Mouse (Mus musculus) midbrain, embryonic 14.5 days (tissue): ENCODE measurements around the gene Mospd3. TPM values are rescaled to one million over a fixed set of nuclear protein-coding genes. Genes with fewer than 3 reads are reported as not detected.

Source experiments
- ATAC-seq: fragments of 200-750 bp; cut with Nextera tagmentation; 2 replicates; pipeline ENCODE4 v1.8.0; 2017; ENCODE audit warnings: moderate number of reproducible peaks, moderate library complexity; ENCODE audit not compliant: low FRiP score, low TSS enrichment
- DNase-seq: peaks from one replicate; pipeline ENCODE4 v3.0.0-alpha.2; 2015
- H3K27ac ChIP-seq: fragments of 300-500 bp; sonication (generic); replicated peaks from 2 replicates; pipeline ENCODE4 v1.5.1; 2014; ENCODE audit warnings: mild to moderate bottlenecking, low read depth, low read length, moderate library complexity
- H3K27me3 ChIP-seq: fragments of 300-500 bp; sonication (generic); 2 replicates; pipeline ENCODE4 v1.6.1; 2014; ENCODE audit warnings: low read length, control low read depth, mixed read lengths; ENCODE audit not compliant: control insufficient read depth, insufficient read depth
- H3K36me3 ChIP-seq: fragments of 300-500 bp; sonication (generic); 2 replicates; pipeline ENCODE4 v1.6.1; 2014; ENCODE audit warnings: low read length, control low read depth; ENCODE audit not compliant: control insufficient read depth, insufficient read depth
- H3K4me1 ChIP-seq: fragments of 300-500 bp; sonication (generic); 2 replicates; pipeline ENCODE4 v1.6.1; 2014; ENCODE audit warnings: mild to moderate bottlenecking, antibody characterized with exemption, low read length, control low read depth; ENCODE audit not compliant: control insufficient read depth, insufficient read depth
- H3K4me2 ChIP-seq: fragments of 300-500 bp; sonication (generic); 2 replicates; pipeline ENCODE4 v1.6.1; 2014; ENCODE audit warnings: mild to moderate bottlenecking, low read length, moderate library complexity
- H3K4me3 ChIP-seq: fragments of 300-500 bp; sonication (generic); replicated peaks from 2 replicates; pipeline ENCODE4 v1.5.1; 2014; ENCODE audit warnings: low read depth, low read length
- H3K9ac ChIP-seq: fragments of 300-500 bp; sonication (generic); replicated peaks from 2 replicates; pipeline ENCODE4 v1.6.1; 2014; ENCODE audit warnings: mild to moderate bottlenecking, low read length, moderate library complexity
- H3K9me3 ChIP-seq: fragments of 300-500 bp; sonication (generic); 2 replicates; pipeline ENCODE4 v1.6.1; 2016; ENCODE audit warnings: low read length, control low read depth, mixed read lengths; ENCODE audit not compliant: control insufficient read depth
- WGBS: fragments of 180-500 bp; shearing (Covaris S2); extraction: QIAGEN DNeasy Blood & Tissue Kit; methylation state at CpG from one replicate; pipeline ENCODE4 v1.1.7; 2014; 5-methylcytosine and 5-hydroxymethylcytosine counted together
- polyA plus RNA-seq: library from polyadenylated mRNA; unstranded; fragments of >200 nt; fragmentation: Nextera tagmentation; extraction: Ambion mirVana; gene quantifications from 2 replicates; pipeline ENCODE4 v1.2.1, GENCODE M21; 2014

Gene Mospd3
- polyA plus RNA-seq, 1 experiment from 2014 or later: 67.2 TPM

DNA sequence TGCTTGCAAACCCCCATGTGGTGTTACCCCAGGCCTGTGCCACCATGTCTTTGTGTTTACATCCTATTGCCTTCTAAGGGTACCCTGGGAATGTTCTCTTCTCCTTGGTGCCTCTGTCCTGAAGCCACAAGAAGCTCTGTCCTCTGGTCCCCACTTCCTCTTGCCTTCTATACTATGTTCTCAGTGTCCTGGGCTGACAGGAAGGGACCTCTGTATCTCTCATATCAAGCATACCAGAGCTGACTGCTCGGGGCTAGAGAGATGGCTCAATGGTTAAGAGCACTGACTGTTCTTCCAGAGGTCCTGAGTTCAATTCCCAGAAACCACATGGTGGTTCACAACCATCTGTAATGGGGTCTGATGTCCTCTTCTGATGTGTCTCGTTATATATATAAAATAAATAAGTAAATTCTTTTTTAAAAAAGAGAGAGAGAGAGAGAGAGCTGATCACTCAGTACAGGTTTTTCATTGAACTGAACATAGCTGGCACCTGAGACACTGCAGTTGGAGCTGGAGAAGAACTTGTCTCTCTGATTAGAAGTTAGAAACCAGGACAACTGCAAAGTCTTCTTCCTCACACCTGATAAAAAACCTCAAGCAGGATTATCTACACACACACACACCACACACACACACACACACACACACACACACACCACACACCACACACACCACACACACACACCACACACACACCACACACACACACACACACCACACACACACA is 2.6 kb downstream of the Mospd3 start:
- no peak for ATAC-seq
- no peak for DNase-seq
- H3K36me3 ChIP-seq: peaks cover 10% of the 10 kb centered on the region
- no peak overlapping the region for H3K4me2 ChIP-seq
- no peak overlapping the region for H3K27ac ChIP-seq
- no peaks in the 10 kb centered on the region for H3K27me3 ChIP-seq
- peaks cover 11% of the 10 kb centered on the region for H3K4me1 ChIP-seq
- no peak overlapping the region for H3K9ac ChIP-seq
- H3K9me3 ChIP-seq: no peaks in the 10 kb centered on the region
- H3K4me3 ChIP-seq: no peak overlapping the region
- 85% methylated on average over 2 of the region's 2 CpGs for WGBS

DNA sequence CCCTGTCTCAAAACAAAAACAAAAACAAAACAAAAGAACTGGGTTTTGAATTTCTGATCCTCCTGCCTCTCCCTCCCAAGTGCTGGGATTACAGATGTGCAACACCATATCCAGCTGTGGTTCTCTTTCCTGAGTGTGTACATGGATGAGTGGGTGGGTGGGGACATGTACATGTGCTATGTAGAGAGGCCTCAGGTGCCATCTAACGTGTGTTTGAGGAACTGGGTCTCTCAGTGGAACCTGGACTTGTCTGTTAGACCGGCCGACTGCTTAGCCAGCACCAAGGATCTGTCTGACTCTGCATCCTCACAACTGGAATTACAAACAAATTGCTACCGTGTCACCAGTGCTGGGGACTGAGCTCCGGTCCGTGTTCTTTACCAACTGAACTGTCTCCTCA is 3.2 kb downstream of the Mospd3 start:
- H3K4me2 ChIP-seq: no peak overlapping the region
- DNase-seq: no peak
- H3K4me3 ChIP-seq: no peak overlapping the region
- peaks cover 10% of the 10 kb centered on the region for H3K36me3 ChIP-seq
- no peak overlapping the region for H3K9ac ChIP-seq
- H3K27me3 ChIP-seq: no peaks in the 10 kb centered on the region
- H3K9me3 ChIP-seq: no peaks in the 10 kb centered on the region
- peaks cover 11% of the 10 kb centered on the region for H3K4me1 ChIP-seq
- no peak overlapping the region for H3K27ac ChIP-seq
- ATAC-seq: no peak
- 98% methylated on average over 6 of the region's 6 CpGs for WGBS

DNA sequence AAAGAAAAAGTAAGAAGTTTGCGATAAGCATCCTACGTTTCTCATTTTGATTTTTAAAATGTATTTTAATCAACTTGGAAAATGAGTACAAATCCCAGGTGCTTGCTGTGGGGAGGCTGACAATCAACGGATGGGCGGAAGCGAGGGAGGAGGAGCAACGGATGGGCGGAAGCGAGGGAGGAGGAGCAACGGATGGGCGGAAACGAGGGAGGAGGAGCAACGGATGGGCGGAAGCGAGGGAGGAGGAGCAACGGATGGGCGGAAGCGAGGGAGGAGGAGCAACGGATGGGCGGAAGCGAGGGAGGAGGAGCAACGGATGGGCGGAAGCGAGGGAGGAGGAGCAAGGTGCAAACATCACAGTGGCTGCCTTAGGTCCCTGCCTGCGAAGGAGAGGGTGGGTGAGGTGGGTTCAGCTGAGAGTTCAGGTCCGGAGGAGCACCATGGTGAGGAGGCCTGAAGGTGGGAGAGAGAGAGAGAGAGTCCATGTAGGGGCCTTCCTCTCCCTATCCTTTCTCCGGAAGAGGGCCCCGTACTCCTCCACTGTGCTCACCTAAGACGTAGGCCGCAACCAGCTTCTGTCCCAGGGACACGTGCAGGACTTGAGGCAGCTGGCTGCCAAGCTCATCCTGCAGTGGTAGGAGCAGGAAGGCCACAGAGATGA is 4.1 kb downstream of the Mospd3 start:
- ATAC-seq (no peak), DNase-seq (no peak)
- Histone ChIP-seq H3K9me3 (no peaks in the 10 kb centered on the region), H3K9ac (no peak overlapping the region), H3K4me1 (peaks cover 11% of the 10 kb centered on the region), H3K27me3 (no peaks in the 10 kb centered on the region), H3K4me3 (peak overlapping the region; percentile 9; the same call in 1 of the 2 replicates), H3K4me2 (peak overlapping the region; percentile 33; the same call in 1 of the 2 replicates), H3K27ac (no peak overlapping the region), H3K36me3 (peaks cover 10% of the 10 kb centered on the region)
- whole genome bisulfite sequencing: 36% methylated on average over 30 of the region's 30 CpGs

DNA sequence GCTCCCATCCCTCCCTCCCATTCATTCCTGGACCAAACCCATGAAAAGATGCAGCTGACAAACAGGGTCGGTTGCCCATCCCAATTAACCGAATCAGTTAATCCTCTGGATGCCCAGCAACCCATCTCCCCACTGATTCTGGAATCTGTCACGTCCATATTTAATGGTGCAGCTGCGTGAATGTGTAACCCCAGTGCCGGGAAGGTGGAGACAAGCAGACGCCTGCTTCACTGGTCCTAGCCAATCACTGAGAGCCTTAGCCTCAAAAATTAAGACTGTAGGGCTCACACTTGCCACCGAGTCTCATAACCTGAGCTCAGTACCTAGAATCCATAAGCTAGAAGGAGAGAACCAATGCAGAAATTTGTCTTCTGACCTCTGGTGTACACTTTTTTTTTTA is 4.9 kb downstream of the Mospd3 start:
- peaks cover 11% of the 10 kb centered on the region for H3K4me1 ChIP-seq
- no peak for DNase-seq
- no peak overlapping the region for H3K4me2 ChIP-seq
- H3K9ac ChIP-seq: no peak overlapping the region
- WGBS: 55% methylated on average over 7 of the region's 7 CpGs
- no peaks in the 10 kb centered on the region for H3K9me3 ChIP-seq
- peaks cover 10% of the 10 kb centered on the region for H3K36me3 ChIP-seq
- no peaks in the 10 kb centered on the region for H3K27me3 ChIP-seq
- no peak for ATAC-seq
- H3K4me3 ChIP-seq: no peak overlapping the region
- no peak overlapping the region for H3K27ac ChIP-seq

DNA sequence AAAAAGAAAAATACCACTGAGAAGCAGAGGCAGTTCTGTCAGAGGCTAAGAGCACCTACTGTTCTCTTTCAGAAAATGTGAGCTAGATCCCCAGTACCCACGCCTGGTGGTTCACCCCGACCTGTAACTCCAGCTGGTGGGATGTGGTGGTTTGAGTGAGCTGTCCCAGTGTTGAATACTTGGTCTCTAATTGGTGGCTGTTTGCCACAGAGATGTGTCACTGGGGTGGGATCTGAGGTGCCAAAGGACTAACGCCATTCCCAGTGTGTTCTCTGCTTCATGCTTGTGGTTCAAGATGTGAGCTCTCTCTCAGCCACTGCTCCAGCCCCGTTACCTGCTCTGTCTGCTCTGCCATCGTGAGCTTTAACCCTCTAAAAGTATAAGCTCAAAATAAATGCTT is 10.4 kb downstream of the Mospd3 start:
- H3K27me3 ChIP-seq: no peaks in the 10 kb centered on the region
- WGBS: 85% methylated on average over 5 of the region's 5 CpGs
- no peak overlapping the region for H3K9ac ChIP-seq
- H3K4me2 ChIP-seq: no peak overlapping the region
- no peaks in the 10 kb centered on the region for H3K9me3 ChIP-seq
- no peaks in the 10 kb centered on the region for H3K36me3 ChIP-seq
- H3K27ac ChIP-seq: no peak overlapping the region
- DNase-seq: no peak
- no peaks in the 10 kb centered on the region for H3K4me1 ChIP-seq
- no peak overlapping the region for H3K4me3 ChIP-seq
- ATAC-seq: no peak

DNA sequence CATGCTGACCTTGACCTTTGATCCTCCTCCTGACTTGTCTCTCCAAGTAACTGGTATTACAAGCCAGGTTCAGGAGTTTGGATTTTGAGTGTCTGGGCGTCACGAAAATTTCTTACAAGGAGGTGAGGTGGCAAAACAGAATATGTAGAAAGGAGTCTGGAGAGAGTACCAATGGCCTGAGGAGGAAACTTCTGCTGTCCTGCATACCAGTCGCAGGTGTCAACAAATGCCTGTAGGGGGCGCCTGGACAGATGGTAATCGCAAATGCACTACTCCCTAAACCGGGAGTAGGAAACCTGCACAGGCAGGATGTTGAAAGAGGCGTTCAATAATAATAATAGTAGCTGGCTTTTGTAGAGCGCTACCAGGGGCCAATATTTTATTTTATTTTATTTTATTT is 15.9 kb downstream of the Mospd3 start:
- DNase-seq: peak; percentile 77
- Histone ChIP-seq H3K36me3 (no peaks in the 10 kb centered on the region), H3K4me3 (no peak overlapping the region), H3K4me1 (0 out of 2 replicates have a peak, but pooled peaks cover 12% of the 10 kb centered on the region), H3K27me3 (no peaks in the 10 kb centered on the region; the same call in 1 of the 2 replicates), H3K27ac (no peak overlapping the region), H3K4me2 (no peak overlapping the region), H3K9me3 (no peaks in the 10 kb centered on the region), H3K9ac (no peak overlapping the region)
- no peak for ATAC-seq
- WGBS: 33% methylated on average over 8 of the region's 8 CpGs

DNA sequence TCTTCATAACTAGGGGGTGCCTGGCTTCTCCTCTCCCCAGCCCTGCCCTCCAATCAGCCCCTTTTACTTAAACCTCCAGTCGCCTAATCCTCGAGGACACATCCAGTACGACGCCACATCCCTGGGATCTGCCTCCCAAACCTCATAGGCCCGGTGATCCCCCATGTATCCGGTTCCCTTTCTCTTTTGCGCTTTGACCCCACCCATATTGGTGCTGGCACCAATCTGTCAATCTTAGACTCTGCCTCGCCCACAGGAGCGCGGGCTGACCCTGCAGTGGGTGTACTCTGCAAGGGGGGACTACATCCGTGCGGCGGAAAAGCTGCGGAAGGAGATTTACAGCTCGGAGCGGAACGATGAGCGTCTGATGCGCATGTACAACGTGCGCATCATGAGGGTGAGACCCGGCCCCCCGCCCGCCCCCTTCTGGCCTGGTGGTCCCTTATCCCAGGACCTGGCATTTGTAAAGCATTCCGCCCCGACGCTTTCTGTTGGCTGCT is 17.1 kb downstream of the Mospd3 start:
- H3K9me3 ChIP-seq: no peaks in the 10 kb centered on the region
- DNase-seq (peak; percentile 88), ATAC-seq (peak; percentile 70)
- H3K4me1 ChIP-seq: 0 out of 2 replicates have a peak, but pooled peaks cover 12% of the 10 kb centered on the region
- peak overlapping the region; percentile 55 for H3K9ac ChIP-seq
- H3K27ac ChIP-seq: peak overlapping the region; percentile 85
- H3K4me3 ChIP-seq: peak overlapping the region; percentile 33
- peak overlapping the region; percentile 57 for H3K4me2 ChIP-seq
- no peaks in the 10 kb centered on the region for H3K36me3 ChIP-seq
- no peaks in the 10 kb centered on the region; the same call in 1 of the 2 replicates for H3K27me3 ChIP-seq
- WGBS: 15% methylated on average over 27 of the region's 27 CpGs

DNA sequence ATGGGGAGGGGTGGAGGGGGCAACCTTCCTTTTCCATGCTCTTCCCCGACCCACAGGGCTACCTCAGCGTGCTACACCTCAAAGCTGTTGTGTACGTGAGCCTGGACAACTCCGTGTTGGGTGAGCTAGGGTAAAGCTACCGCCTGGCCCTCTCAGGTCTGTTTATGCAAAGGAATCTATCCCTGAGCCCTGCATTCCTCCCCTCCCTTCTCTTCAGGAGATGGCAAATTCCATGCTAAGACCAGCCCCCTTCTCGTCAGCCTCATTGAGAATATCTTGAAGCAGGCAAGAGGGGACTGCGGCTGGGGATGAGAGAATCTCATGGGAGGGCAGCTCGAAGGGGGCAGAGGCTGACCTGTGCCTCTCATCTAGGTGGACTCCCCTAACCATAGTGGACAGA is 18.2 kb downstream of the Mospd3 start:
- H3K4me3 ChIP-seq: peak overlapping the region; percentile 33; the same call in 1 of the 2 replicates
- 0 out of 2 replicates have a peak, but pooled peaks cover 12% of the 10 kb centered on the region for H3K4me1 ChIP-seq
- H3K9me3 ChIP-seq: no peaks in the 10 kb centered on the region
- WGBS: 40% methylated on average over 8 of the region's 8 CpGs
- no peaks in the 10 kb centered on the region for H3K36me3 ChIP-seq
- H3K9ac ChIP-seq: peak overlapping the region; percentile 55
- no peaks in the 10 kb centered on the region; the same call in 1 of the 2 replicates for H3K27me3 ChIP-seq
- ATAC-seq (no peak), DNase-seq (no peak)
- H3K27ac ChIP-seq: no peak overlapping the region
- peak overlapping the region; percentile 57 for H3K4me2 ChIP-seq
